Mouse (Mus musculus): Measurements from ENCODE around the gene Rnase11.

GRCm38 (mm10) chr14:51074335-51074734 is 24.4 kb upstream of the Rnase11 start, which contains the start of gene Olfr750:
- TF ChIP-seq CTCF (IDR thresholded peaks at IDR 0.05; ENCODE audit: low read depth, low read length) (no peak), POLR2A (IDR thresholded peaks at IDR 0.05; ENCODE audit: insufficient read depth, low read length) (no peak)

All from ES-Bruce4 (cell line).